Mouse (Mus musculus) brain, embryonic 14.5 days (tissue): ENCODE data around the gene Rabep1.

Experiments
- CTCF ChIP-seq: fragments of 200-500 bp; IDR thresholded peaks from 2 replicates; pipeline ENCODE4 v1.5.1; 2012; ENCODE audit warnings: inconsistent platforms, mild to moderate bottlenecking, moderate library complexity, borderline replicate concordance; ENCODE audit not compliant: insufficient read depth, insufficient read length; ENCODE audit errors: extremely low read depth
- POLR2A ChIP-seq: fragments of 200-500 bp; IDR thresholded peaks from 2 replicates; pipeline ENCODE4 v1.6.1; 2012; ENCODE audit warnings: mild to moderate bottlenecking, inconsistent platforms, borderline replicate concordance; ENCODE audit not compliant: poor library complexity, insufficient read depth, insufficient read length, severe bottlenecking; ENCODE audit errors: extremely low read depth

- TF ChIP-seq CTCF: no peak
- TF ChIP-seq POLR2A: no peak
Measured at GRCm38 (mm10) chr11:70809011-70809410, 35.6 kb upstream of the Rabep1 start.
